Mouse (Mus musculus) T-cell, adult 2 months (primary cell): ENCODE measurements around the gene Auts2.

Experiments
- DNase-seq: peaks from one replicate; pipeline ENCODE4 v3.0.0; 2022; ENCODE audit warnings: low spot score

Gene Auts2

DNA sequence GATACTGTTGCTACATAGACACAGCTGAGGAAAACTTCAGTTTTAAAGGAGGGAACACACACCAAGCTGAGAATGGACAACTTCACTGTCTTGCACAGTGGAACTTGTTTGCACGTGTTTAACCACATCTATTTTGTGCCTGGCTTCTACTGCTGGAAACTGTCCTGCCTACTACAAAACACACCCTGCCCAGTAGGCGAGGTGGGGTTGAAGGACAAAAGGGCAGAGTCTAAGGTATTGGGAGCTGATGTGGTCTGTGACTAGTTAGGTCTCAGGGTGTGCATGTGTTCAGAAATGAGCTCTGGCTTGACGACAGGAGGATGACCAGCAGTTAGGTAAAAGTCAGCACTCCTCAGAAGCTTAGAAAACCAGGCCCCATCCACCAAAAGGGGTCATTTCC, 636.8 kb downstream of the Auts2 start:
- no peak for DNase-seq

- no peak for DNase-seq
These were observed 638.7 kb downstream of the Auts2 start for GRCm38 (mm10) chr5:131904478-131904877.

- DNase-seq = no peak
These were observed 645.0 kb downstream of the Auts2 start for GRCm38 (mm10) chr5:131898048-131898638.

DNA sequence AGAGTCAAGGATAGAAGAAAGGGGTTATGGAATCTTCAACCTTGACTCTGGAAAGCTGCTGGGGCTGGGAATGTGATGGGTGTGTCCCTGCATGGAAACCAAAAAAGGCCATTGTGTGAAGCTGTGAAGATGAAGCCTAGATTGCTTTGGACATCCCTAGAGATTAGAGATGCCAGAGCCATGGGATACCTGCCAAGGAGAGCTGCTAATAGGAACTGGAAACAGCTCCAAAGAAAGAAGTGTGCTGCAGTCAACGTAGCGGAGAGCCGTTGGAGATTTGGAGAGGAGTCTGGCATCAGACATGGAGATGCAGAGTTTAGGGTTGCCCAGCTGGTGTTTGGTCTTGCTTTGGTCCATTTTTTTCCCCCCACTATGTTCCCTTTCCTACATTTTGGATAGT, 656.5 kb downstream of the Auts2 start:
- DNase-seq = no peak

DNA sequence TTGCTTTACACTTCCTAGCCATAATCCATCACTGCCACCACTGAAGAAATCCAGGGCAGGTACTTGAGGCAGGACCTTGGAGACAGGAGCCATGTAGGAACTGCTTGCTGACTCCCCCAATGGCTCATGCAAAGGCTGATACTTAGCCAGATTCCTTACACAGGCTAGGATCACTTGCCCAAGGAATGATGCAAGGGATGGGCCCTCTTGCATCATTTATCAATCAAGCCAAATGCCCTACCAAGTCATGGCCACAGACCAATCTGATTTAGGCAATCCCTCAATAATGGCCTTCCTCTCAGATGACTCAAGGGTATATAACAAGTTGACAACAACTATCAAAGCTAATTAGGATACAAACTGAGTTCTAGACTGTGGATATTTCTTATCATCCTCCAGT, 666.6 kb downstream of the Auts2 start:
- no peak for DNase-seq

GRCm38 (mm10) chr5:131875976-131876375, 667.2 kb downstream of the Auts2 start:
- no peak for DNase-seq

- DNase-seq = no peak
These were observed 670.0 kb downstream of the Auts2 start for GRCm38 (mm10) chr5:131873116-131873515.

DNA sequence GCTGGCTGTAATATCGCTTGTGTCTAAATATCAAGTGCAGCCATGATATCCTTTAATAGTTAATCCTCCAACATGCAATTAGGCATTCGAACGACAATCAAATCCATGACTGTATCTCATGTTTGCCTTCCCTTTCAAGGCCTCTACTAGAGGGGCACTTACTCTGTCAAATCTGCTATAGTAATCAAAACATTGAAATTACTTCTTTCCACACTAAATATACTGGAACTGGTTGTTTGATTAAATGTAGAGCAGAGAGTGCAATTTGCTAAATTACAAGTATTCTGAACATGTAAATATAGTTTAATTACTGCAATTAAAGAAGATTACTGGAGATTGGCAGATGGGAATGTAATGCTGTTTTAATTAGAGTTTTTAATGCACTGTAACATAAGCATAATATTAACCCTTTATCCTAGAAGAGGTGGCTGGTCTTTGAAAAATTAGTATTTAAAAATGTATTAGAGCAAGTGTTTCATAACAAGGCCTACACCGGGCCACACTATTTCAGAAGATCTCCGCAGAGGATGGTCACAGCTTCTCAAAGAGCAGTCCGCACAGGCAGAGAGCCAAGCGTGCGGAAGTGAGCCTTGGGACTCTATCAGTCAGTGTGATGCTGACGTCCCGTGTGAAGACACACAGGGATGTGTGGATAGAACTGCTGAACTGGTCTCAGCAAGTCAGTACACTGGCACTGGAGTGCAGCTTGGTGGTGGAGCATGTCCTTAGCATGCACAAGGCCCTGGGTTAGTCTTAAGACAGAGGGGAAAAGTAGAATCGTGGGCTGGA, 673.2 kb downstream of the Auts2 start:
- DNase-seq = no peak

- DNase-seq = no peak
These were observed 677.9 kb downstream of the Auts2 start for GRCm38 (mm10) chr5:131865200-131865599.

DNA sequence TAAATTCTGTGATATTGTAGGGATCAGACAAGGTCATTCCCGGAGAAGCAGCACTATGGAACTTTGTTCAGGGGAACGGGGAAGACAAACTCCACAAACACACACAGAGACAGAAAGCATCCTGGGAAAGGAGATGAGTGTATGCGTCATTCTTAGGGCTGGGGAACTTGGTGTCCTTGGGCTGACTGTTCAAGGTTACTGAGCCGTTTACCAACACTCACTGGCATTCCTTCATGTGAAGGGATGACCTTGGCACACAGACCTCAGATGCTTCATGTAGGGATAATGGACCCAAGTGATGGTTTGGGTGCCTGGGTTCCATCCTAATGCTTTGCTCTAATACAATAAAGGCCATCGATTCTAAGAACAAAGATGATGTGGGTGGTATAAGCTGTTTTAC, 685.2 kb downstream of the Auts2 start:
- no peak for DNase-seq

DNA sequence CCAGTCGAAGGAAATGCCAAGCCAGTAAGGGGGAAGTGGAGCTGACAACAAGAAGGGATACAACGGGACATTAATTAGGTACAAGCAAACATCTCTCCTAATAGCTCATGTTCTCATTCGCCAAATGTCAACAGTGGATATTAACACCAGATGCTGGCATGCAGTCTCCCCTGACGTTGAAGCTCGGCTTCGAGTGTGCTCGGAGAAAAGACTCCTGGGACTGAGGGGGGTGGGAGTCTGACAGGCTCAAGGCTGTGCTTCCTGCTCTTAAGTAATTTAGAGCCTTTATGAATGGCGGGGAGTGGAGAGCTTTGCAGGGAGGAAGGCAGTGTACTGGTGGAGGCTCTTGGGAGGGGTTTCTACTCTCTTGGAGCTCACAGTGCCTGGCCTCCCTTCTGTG, 687.8 kb downstream of the Auts2 start:
- DNase-seq = no peak

GRCm38 (mm10) chr5:131851597-131852453, 691.3 kb downstream of the Auts2 start:
- no peak for DNase-seq

GRCm38 (mm10) chr5:131850632-131851335, 692.4 kb downstream of the Auts2 start:
- DNase-seq = no peak

DNA sequence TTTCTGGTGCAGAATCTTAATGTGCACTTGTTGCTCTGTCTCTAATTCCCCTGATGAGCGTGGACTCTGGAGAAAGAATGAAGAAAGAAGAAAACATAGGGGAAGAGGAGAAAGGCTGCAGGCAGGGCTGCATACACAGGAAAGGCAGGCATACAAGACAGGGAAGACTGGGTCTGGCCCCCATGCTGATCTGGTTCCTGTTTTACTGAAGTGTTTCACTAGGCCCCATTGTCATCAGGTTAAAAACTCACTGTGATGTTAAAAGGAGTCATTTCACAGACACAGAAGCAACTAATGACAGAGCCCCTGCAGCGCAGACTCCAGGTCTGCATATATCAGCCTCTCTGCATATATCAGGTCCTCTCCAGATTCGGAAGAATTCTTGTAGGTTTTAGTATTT, 693.5 kb downstream of the Auts2 start:
- no peak for DNase-seq

DNA sequence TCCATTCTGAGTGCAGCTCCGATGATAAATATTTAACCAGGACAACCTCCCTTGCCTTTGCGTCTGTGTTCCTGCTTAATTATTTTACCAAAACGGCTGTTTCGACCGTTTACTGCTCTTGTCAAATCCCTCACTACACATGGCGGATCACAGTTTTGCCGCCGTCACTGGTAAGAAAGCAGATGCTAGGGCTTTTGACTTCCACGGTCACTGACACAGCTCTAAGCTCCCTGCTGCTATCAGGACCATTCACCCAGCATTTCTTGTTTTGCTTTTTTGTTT, 698.7 kb downstream of the Auts2 start:
- no peak for DNase-seq

GRCm38 (mm10) chr5:131843766-131844518, 699.2 kb downstream of the Auts2 start:
- no peak for DNase-seq

DNA sequence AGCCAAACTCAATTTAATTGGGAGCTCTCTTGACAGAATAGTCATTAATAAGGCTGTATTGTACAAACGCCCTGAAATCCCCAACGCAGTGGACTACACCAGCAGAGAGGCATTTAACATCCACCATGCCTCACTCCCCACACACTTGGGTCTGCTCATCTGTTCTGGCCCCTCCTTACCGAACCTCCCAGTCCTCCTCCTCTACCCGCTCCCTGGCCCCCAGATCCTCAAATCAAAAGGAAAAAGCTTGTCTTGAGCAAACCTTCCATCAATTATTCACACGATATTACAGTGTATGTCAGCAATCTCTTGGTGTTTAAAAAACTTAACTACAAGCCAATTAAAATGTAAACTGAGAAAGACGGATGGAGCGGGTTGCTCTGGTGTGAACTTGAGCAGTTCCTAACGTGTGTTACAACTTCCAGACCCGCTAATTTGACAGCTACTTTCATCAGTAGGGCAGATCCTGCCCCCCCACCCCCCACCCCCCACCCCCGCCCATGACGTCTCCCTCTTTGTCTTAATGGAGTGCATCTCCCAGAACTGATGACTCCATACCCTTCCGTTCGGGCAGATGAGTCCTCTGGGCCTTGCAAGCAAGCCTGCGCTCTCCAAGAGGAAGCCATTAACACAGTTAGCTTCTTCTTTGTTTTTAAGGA, 703.4 kb downstream of the Auts2 start:
- no peak for DNase-seq

DNA sequence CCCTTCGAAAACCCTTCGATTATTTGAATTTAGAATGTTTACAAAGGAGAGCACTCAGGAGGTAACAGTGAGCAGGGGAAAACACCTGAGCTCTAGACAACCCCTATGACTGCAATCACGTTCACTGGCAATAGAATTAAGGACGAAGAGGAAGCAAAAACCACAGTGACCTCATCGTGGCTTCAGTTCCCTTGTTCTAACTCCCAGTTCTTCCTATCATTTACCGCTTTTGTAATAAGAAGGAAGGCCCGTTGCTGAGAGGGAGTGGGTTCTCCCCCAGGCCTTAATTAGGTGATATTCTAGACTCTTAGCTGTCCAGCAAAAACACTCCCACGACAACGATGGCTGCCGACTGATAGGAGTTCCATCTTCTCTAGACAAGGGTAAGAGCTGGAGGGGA, 704.1 kb downstream of the Auts2 start:
- no peak for DNase-seq

GRCm38 (mm10) chr5:131838064-131838463, 705.1 kb downstream of the Auts2 start:
- DNase-seq = no peak

DNA sequence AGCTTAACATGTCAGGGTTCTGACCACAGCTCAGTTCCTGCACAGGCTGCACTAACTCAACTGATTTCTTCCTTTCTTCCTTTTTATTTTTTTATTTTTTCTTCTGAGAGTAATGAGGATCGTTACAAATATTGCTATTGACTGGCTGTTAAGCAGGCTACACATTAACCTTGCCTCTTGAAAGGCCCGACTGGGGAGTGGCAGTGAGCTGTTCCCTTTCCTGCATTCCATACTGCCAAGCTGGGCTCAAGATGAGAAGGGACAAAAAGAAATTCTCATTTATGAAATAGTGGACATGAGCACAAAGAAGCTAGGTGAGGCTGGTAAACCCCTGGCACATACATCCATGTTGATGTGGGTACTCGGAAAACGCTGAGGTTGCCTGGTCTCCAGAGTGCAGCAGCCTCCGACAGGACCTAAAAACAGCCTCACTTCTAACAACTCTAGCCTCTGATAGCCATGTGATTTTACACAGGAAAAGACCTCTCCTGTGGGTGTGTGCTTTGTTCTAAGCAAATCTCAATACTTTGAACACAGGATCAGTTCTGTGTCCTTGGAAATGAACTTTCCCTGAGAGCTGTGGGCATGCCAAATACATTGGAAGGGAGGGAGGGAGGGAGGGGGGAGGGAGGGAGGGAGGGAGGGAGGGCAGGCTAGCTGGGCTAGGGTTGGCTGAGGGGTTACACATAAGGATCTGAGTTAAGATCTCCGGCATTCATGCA, 707.0 kb downstream of the Auts2 start:
- DNase-seq = no peak
